Mouse (Mus musculus) CD4-positive, CD25-positive, alpha-beta regulatory T cell, adult 4 months (primary cell): ENCODE data around the gene Aarsd1. TPM values are rescaled to one million over a fixed set of nuclear protein-coding genes. Genes with fewer than 3 reads are reported as not detected.
"Not testable (repeated sequence)": the region's sequence is repeated elsewhere in the genome, so short reads cannot be mapped to it uniquely, and the experiment has no call there.

ENCODE experiments used
- ATAC-seq: one replicate; pipeline ENCODE4 v1.8.0; 2017
- polyA plus RNA-seq, 2 experiments: library from polyadenylated mRNA; unstranded; fragments of 100-300 nt; shearing (Covaris generic); gene quantifications; one replicate each; pipeline ENCODE4 v1.2.1; 2017

The Aarsd1 gene
- 10 to 100 TPM; 36.2 to 41.6 TPM for polyA plus RNA-seq

- peak; percentile 83 for ATAC-seq
These were observed at the start of gene Aarsd1 for GRCm38 (mm10) chr11:101417101-101417855. TSS of gene Aarsd1 (minus strand) at chr11:101417615.

- ATAC-seq, result not testable (repeated sequence)
These were observed 49.1 kb upstream of the Aarsd1 start for GRCm38 (mm10) chr11:101466552-101466950.

GRCm38 (mm10) chr11:101465869-101466551, 48.6 kb upstream of the Aarsd1 start, which contains the start of gene Vat1:
TSS of gene Vat1 (minus strand) at chr11:101466230.
- peak; percentile 43 for ATAC-seq

- ATAC-seq, result peak; percentile 48
These were observed 47.9 kb upstream of the Aarsd1 start for GRCm38 (mm10) chr11:101465101-101465868.

- ATAC-seq, result peak; percentile 12
These were observed 47.0 kb upstream of the Aarsd1 start, which contains the start of gene Rnd2 for GRCm38 (mm10) chr11:101464211-101465100. TSS of gene Rnd2 (plus strand) at chr11:101464999.

- no peak for ATAC-seq
These were observed 45.4 kb upstream of the Aarsd1 start for GRCm38 (mm10) chr11:101462583-101463440.

- no peak for ATAC-seq
These were observed 44.7 kb upstream of the Aarsd1 start for GRCm38 (mm10) chr11:101462141-101462540.

GRCm38 (mm10) chr11:101460321-101460720, 42.9 kb upstream of the Aarsd1 start:
- ATAC-seq, result no peak

GRCm38 (mm10) chr11:101459716-101460115, 42.3 kb upstream of the Aarsd1 start:
- no peak for ATAC-seq

- no peak for ATAC-seq
These were observed 40.8 kb upstream of the Aarsd1 start for GRCm38 (mm10) chr11:101458217-101458616.

- no peak for ATAC-seq
These were observed 40.2 kb upstream of the Aarsd1 start for GRCm38 (mm10) chr11:101457631-101458030.

- ATAC-seq, result no peak
These were observed 38.2 kb upstream of the Aarsd1 start for GRCm38 (mm10) chr11:101455627-101456026.

GRCm38 (mm10) chr11:101454702-101455101, 37.3 kb upstream of the Aarsd1 start:
- ATAC-seq, result no peak

- ATAC-seq, result no peak
These were observed 34.8 kb upstream of the Aarsd1 start for GRCm38 (mm10) chr11:101452093-101452774.

GRCm38 (mm10) chr11:101451536-101451935, 34.1 kb upstream of the Aarsd1 start:
- no peak for ATAC-seq

- no peak for ATAC-seq
These were observed 33.0 kb upstream of the Aarsd1 start for GRCm38 (mm10) chr11:101450394-101450793.

GRCm38 (mm10) chr11:101449596-101449995, 32.2 kb upstream of the Aarsd1 start:
- not testable (repeated sequence) for ATAC-seq

- ATAC-seq, result peak; percentile 19
These were observed 31.5 kb upstream of the Aarsd1 start for GRCm38 (mm10) chr11:101448899-101449298.

- ATAC-seq, result peak; percentile 96
These were observed 30.9 kb upstream of the Aarsd1 start, which contains the start of gene Ifi35 for GRCm38 (mm10) chr11:101448274-101448746. TSS of gene Ifi35 (plus strand) at chr11:101448407.

- ATAC-seq, result no peak
These were observed 30.4 kb upstream of the Aarsd1 start for GRCm38 (mm10) chr11:101447786-101448185.
